Mouse (Mus musculus): ENCODE measurements at regions not wholly inside any gene's neighbourhood (a gene's known extent, or its start where the extent isn't known, plus 50 kb on each side); places are given as distances from the start of the nearest gene placed in this dataset.
"Not testable (repeated sequence)": the region's sequence is repeated elsewhere in the genome, so short reads cannot be mapped to it uniquely, and the experiment has no call there.

DNA sequence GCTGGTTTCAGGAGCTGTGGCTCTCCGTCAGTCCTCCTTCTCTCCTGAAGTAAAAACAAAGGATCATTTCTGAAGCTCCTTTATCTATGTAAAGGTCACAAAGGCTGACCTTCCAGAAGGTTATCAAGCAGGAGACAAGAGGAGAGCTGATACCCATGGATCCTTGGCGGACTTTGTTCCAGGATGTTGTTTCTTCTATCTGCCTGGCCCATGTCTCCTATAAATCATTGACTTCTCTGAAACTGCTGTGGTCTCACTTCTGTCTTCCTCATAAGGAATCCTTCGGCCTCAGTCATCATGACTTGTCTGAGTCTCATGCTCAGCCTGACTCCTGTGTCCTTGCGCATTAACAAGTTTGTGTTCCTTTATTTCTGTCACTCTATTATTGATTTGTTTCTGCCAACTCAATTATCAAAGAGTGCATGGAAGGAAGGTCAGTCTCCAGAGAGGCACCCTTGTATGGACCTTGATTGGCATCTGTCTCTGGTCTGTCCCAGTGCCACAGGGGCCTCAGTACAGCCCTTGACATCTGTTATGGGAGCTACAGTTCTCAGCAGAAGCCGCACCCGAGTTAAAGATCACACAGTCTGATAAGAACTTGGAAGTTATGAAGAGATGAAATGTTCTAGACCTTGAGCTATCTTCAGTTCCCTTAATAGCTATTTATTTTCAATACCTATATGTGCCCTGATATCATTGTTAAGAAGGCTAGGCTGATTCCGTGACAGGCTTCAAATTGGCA, 53.2 kb upstream of the Dazl start:
- no peak for DNase-seq

DNA sequence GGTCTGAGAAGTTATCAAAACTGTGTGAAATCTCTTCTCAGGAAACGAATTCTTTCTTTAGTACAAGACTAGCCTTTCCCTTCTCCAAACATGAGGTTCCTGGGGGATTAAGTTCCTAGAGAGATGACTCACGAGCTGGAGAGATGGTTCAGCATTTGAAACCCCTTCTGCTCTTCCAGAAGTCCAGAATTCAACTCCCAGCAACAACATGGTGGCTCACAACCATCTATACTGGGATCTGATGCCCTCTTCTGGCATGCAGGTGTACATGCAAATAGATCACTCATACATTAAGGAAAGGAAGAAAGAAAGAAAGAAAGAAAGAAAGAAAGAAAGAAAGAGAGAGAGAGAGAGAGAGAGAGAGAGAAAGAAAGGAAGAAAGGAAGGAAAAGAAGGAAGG, 60.4 kb upstream of the Dazl start:
- DNase-seq, result not testable (repeated sequence)

DNA sequence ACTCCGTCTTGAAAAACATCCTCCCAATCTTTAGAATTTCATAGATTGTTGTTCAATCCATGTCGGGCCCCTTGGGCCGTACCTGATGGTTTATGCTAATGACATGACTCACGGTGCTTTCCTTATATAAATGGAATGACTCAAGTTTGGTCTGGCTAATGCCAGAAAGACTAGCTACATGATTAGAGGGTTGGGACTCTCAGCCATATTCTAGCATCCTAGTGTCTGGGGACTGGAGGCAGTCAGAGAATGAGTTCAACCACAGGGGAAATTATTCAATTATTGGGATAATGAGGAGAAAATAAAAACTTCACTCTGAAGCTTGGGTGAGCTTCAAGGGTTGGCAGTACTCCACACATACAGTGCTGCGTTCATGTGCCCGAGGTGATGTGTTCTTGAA, 60.9 kb upstream of the Dazl start:
- no peak for DNase-seq

DNA sequence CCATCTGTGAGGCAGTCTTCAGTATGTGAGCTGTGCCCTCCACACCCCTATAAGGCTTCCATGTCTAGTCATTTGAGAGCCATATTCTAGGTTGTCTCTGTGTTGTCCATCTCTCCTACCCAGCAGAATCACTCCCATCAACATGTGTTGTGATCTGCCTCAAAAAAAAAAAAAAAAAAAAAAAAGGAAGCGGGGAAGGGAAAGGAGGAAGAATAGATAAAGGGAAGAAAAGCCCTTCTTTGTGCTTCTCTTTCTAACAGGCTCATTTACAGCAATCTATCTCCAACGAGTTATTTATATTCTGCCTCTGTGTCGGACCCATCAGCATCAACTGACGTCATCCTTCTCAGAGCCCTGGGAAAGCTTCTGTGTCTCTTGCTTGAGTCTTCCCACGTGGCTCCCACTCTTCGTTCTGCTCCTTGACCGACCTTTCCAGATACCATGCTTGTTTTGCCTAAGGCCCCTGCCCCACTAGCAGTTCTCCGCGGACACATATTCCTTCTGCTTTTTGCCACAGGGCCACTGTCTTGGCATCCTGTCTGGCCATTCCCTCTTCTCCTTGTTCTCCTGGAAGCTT, 68.3 kb upstream of the Dazl start:
- DNase-seq, result no peak

DNA sequence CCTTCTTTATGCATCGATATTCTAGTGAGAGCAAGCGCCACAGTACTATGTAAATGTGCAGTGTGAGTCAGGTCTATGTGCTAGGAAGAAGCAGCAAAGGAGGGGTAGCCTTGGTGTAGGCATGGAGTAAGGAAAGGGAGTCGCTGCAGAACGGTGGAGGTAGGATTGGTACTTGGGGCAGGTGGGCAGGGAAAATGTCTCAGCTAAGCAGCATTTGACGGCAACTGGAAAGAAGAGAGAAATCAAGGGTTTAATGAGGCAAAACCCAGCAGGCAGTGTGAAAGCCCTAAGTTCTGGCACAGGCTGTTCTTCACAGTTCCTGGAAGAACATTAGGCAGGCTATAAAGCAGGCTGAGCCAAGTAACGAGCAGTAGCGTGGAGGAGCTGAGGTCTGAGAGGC, 72.0 kb upstream of the Dazl start:
- DNase-seq, result no peak

DNA sequence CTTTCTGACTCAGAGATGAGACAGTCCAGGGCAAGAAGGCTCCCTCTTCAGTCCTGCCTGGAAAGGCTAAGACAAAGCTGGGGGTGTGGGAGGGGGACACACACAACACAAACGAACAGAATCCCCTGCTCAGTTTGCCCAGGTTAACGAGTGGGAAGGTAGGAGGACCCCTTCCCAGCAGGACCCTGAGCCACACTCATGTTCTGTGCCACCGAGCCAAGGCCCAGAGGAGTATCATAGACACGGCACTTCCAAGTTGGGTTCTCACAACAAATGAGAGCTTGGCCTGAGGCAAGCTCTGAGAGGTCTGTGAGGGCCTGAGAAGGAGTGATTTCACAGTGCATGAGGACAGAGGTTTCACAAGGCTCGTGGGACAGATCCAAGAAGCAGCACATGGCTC, 72.7 kb upstream of the Dazl start:
- DNase-seq, result no peak

DNA sequence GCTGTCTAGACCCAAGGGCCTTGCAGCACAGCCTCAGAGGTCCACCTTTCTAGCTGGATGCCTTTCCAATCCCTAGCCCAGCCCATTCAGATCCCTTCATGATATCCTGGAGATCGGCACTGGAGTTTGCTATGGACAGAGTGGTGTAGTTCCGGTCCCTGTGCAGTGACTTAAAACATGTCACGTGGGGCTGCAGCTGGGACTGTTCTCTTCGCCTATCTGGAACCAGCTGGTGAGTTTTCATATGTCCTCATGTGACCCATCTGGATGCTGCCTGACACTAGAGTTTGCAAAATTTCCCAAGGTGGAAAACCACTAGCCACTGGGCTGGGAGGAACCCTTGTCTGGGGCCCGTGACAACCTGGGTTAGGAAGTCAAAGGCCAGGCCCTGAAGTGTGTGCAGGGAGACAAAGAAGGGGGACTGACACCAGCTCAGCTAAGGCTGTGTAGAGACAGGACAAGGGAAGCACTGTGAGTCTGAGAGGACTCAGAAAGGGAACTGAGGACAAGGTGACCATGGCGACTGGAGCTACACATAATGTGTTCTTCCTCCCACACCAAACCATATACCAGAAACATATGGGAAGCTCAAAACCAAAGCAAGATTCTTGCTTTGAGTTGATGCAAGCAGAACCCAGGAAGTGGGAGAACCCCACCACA, 75.9 kb upstream of the Dazl start:
- no peak for DNase-seq

DNA sequence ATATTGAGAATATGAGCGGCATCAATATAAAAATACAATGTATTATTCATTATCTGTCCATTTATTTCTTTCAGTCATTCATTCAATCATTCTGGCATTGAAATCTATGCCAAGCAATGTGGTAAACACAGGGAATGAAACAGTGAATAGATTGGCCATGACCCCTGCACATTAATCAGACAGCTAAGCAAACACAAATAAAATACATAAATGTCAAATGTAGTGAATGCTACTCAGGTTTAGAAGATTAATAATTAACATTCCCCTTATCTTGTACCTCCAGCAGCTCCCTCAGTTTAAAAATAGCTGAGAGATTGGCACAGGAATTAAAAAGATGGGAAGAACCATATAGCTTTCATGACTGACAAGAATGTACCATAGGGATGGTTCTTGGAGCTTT, 77.0 kb upstream of the Dazl start:
- no peak for DNase-seq

DNA sequence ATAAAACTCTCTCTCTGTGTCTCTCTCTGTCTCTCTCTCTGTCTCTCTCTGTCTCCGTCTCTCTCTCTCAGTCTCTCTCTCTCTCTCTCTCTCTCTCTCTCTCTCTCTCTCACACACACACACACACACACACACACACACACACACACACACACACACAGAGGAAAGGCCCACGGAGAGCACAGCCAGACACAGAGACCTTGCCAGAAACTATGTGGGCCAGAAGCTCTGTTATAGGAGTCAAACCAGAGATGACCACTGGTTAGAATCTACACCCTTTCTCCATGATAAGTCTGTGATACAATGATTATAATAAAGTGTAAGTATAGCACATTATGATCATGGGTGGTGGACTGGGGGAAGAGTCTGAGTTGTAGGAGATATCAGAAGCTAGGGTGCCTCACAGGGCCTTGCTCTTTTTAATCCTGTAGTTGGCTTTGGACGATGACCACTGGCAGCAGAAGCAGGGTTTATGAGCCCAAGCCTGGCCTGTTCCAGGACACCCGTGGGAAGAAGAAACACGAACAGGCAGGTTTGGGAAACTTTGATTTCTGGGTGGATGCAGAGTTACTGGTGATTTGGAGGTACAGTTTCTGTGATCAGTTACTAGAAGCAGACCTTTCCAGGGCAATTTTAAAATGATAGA, 80.2 kb upstream of the Dazl start:
- DNase-seq, result no peak

DNA sequence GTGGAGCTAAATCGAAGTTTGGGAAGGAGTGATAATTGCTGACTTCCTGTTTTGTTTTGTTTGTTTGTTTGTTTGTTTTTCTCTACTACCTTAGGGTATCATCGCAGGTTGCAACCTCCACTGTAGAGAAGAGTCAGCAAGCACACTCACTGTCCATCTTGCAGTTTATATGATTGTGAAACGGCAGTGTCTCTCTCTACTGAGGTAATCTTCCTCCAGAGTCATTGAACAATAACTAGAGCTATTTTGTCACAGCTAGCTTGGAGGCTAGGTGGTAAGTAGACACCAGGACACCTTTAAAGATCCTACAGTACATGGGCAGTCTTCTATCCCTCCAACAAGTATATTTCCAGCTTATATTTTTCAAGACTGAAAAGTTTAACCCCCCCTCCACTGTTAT, 82.0 kb upstream of the Dazl start:
- DNase-seq, result no peak

DNA sequence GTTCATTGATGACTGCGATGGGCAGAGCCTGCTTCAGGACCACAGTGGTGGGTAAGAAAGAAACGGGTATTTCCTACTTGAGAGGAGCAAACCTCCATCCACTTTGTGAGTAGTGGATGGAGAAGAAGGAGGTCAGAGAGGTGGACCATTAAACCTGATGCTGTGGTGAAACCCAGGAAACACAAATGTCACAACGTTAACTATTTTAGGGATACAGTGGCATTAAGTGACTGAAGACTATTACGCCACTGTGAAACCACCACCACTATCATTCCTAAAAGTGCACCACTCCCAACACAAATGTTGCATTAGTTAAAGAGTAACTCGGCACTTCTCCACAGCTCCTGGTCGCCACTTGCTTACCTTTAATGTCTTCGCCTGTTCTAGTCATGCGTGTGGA, 83.3 kb upstream of the Dazl start:
- DNase-seq, result no peak

DNA sequence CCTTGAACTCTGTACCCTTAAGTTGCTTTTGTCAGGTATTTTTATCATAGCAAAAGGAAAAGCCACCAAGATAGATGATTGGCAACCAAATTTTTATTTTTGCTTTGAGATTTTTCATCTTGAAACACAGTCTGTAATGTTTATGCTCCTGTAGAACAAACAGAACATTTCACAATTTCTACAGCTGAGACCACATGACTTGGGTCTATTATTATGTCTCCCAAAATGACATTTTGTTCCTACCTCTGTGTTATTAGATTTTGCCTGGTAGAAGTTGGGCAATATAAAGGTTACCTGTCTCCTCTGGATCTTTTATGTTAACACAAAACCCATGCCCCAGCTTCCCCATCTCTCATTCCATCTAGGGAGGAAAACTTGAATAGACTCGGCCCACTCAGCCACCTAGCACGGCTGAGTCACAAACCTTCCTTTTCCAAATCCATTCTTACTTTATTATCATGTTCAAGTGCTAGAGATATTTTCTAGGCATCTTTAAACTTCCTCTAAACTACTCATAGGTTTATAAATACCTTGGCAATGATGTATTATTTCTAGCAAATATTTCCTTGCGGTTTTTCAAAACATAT, 84.8 kb upstream of the Dazl start:
- DNase-seq, result no peak

DNA sequence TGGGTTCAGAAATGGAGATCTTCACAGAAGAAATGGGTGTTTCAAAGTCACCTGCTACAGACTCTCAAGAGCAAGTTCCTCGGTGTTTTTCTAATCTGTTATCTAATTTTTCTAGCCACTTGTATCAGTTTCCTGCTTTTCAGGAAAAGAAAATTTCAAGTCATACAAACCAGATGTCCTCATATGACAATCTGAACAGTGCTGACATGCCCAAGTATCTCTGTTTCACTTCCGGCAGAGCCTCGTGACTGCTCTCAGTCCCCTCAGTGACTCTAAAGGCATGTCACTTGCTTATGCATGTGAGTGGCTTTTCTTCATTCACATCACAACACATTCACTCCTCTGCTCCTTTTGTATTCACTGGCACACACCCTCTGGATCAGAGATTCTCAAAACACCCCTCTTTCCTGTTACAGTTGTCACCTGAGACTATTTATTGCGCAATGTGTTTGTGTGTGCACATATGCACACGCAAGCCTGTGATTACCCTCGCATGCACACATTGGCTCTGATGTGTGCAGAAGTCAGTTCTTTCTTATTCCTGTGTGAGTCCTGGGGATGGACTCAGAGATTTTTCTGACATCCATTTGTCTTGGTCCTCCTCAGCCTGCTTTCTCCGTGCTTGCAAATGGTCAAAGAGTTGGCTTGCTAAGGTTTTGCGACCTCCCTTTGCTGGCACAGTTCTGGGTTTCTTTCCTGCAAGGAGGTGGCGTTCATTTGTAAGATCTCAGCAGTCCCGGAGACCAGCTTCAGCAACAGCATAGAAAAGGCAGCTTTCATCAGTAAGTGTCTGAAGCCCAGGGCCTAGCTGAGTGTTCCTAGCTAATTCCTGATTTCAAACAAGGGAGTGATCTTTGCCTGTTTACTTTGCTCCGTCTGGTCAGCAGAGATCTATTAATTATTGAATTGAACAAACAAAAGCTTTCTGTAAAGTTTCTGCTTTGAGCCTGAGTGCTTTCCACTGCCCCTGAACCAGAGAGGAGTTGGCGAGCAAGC, 95.6 kb upstream of the Dazl start:
- no peak for DNase-seq

DNA sequence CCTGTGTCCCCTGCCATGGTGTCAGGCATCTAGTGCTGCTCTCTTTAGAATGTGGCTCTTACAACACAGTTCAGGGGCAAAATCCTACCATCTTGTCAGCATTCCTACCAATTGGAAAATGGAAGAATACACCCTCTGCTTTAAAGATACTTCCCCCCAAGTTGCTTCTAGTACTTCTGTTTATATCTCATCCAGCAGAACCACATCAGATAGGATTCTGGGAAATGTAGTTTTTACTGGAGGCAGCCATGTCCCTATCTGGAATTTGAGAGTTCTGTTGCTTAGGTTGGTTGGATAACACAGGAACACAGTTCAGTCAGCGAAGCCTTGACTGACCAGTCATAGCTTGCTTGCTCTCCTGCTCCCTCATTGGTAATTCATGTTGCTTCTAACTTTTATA, 96.7 kb upstream of the Dazl start:
- DNase-seq, result no peak

DNA sequence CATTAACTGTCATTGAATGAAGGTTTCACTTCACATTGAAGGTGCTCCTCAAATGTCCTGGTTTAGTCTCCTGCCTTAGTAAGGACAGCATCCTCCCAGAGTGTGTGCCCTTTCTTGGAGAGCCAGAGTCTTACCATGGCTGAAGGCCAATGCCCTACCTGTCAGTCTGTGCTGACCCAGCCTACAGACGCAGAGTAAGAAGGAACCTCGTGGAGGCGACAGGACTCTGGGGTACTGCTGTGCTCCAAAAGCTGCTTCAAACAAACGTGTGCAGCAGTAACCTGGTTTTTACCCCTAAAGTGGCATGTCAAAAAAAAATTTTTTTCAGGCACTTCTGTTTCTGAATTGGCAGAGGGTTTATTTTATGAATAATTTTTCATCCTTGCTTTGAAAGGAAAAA, 97.8 kb upstream of the Dazl start:
- DNase-seq, result no peak

DNA sequence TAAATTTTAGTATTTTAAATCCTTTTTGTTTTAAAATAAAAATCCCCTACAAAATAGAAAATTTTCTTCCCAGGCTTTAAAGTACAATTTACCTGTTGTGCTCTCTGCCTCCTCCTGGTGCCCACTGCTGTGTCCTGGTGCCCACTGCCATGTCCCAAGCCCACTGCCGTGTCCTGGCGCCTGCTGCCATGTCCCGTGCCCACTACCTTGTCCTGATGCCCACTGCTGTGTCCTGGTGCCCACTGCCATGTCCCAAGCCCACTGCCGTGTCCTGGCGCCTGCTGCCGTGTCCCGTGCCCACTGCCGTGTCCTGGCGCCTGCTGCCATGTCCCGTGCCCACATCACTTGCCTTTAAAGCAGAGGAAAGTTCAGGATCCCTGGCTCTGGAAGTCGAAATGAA, 98.6 kb upstream of the Dazl start:
- no peak for DNase-seq

DNA sequence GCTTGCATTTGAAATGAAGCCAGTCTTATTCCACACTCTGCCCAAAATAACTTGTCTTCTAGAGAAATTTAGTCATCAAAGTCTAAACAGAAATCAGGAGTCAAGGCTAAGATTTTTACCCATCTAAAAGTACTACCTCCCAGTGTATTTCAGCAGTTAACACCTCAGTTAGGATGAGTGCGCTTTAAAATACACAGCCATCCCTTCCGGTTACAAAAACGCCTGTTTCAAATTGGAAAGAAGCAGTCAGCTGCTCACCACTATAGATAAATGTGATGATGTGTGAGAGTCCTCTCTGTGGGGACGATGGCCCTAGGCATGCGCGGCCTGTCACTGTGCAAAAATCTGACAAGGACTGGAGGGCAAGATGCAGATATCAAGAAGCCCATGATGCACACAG, 99.0 kb upstream of the Dazl start:
- no peak for DNase-seq

DNA sequence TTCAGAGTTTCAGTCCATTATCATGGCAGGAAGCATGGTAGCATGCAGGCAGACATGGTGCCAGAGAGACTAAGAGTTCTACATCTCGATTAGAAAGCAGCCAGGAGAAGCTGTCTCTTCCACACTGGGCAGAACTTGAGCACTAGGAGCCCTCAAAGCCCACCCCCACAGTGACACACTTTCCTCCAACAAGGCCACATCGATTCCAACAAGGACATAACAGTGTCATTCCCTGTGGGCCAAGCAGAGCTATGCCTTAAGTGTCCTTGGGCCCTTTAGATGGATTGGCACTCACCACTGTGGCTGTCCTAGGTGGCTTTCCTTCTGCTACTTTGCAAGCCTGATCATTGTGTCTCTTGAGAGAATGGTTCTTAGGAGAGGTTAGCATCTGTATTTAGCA, 99.5 kb upstream of the Dazl start:
- no peak for DNase-seq

DNA sequence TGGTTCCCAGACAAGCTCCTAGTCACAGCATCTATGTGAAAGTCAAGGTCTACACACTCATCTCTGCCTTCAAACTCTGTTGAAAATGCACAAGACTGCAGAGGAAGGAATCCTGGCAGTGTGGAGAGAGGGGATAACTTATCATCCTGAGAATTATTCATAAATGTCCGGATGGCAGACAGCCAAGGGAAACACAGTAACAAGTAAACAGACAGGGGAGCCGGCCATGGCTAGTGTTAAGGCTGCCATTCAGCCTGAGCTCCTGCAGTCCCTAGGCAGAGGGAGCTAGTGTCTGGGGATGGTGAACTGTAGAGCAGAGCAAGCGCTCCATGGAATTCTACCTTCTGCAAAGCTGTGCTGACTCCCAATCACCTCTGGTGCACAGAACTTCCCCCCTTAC, 100.3 kb upstream of the Dazl start:
- no peak for DNase-seq

DNA sequence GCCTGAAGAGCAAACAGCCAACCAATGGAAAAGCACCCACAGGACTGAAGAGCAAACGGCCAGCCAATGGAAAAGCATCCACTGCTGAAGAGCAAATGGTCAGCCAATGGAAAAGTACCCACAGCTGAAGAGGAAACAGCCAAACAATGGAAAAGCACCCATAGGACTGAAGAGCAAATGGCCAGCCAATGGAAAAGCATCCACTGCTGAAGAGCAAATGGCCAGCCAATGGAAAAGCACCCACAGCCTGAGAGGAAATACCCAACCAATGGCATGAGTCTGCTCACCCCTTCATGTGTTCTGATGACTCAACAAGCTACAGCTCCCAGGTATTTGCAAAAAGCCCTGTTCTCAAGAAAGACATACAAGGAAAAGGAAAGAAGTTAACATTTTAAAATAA, 101.4 kb upstream of the Dazl start:
- DNase-seq, result no peak

DNA sequence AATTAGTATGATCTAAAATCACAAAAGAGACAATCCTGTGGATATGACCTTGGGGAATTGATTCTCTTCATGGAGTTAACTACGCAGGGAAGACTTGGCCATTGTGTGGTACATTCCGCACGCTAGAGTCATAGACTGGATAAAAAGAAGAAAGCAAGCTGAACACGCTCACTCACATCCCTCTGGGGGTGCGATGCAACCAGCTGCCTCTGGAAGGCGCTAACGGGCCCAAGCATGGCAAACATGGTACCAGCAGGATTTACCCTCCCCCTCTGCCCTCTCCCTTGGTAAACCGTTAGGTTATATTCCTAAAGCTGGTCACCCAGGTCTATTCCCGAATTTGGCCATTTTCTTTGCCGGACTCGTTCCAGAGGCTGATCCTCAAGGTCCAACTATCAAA, 102.2 kb upstream of the Dazl start:
- no peak for DNase-seq

DNA sequence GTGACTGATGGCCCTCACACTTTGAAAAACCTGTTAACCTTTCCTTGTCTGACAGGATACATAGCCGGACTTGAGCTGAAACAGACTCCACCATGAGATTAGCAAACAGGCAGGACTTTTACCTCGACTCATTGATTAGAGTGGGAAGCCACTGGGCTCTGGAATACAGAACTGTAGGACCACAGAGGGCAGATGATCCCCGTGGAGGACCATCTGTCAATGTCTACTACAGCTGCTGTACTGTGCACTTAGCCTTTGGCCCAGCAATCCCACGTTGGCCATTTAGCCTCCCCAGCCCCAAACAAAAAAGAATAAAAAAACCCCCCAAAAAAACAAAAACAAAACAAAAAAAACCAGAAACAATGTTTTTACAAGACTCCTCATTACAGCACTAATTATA, 103.9 kb upstream of the Dazl start:
- DNase-seq, result no peak
